Mouse (Mus musculus) liver, postnatal 0 days (tissue): ENCODE results near the gene Srd5a2.

Experiments
- CTCF ChIP-seq: sonication (generic); IDR thresholded peaks from 2 replicates; pipeline ENCODE4 v1.5.1; 2016; ENCODE audit warnings: antibody characterized with exemption, low read depth
- EP300 ChIP-seq: IDR thresholded peaks from 2 replicates; pipeline ENCODE4 v1.6.1; 2016; ENCODE audit warnings: antibody characterized with exemption, low read depth, mild to moderate bottlenecking

DNA sequence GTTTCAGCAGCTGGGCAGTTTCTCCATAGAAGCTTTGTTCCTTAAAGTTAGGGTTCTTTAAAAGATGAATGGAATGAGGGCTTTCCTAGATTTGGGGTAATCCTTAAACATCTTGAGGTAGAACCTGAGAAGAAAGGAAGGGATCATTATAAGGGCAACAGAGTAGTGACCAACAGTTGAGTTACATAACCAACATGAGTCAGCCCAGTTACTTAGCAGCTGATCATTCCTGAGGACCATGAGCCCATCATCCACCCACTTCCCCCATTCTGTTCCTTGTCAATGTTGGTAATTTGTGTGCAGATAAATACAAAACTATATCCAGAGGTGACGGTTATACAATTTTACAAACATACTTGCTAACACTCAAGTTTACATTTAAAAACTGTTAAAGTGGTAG is 30.1 kb downstream of the Srd5a2 start:
- TF ChIP-seq CTCF (no peak), EP300 (no peak)
